Mouse (Mus musculus) mouse embryonic stem cell (cell line): ENCODE data around the gene Hmga2.
"Not testable (repeated sequence)": the region's sequence is repeated elsewhere in the genome, so short reads cannot be mapped to it uniquely, and the experiment has no call there.

Experiments used
- in situ Hi-C, 2 experiments: fragments of 300-500 bp; cut with MboI; formaldehyde crosslinking; loops; 1 replicate in 1 of 2; 3 replicates in 1 of 2; pipeline ENCODE4 v1.14.3; 2019 to 2020; ENCODE audit warnings: low sequenced_read_pairs in 2 of 2, low pct_unique_long_range_greater_than_20kb in 1 of 2, mixed read lengths in 1 of 2; ENCODE audit not compliant: unreplicated experiment in 1 of 2

The Hmga2 gene

GRCm38 (mm10) chr10:120384040-120384439, 92.2 kb downstream of the Hmga2 start:
- in situ Hi-C loops: no loop called here

GRCm38 (mm10) chr10:120377795-120378194, 98.5 kb downstream of the Hmga2 start:
- in situ Hi-C loops: no loop called here

GRCm38 (mm10) chr10:120377327-120377752, 98.9 kb downstream of the Hmga2 start:
- in situ Hi-C loops: no loop called here

GRCm38 (mm10) chr10:120375438-120375837, 100.8 kb downstream of the Hmga2 start:
- in situ Hi-C loops: no loop called here

- in situ Hi-C loops: no loop called here
Measured at GRCm38 (mm10) chr10:120371215-120371614, 105.1 kb downstream of the Hmga2 start.

- in situ Hi-C loops: no loop called here
Measured at GRCm38 (mm10) chr10:120369187-120369805, 107.0 kb downstream of the Hmga2 start.

GRCm38 (mm10) chr10:120366173-120366592, 110.1 kb downstream of the Hmga2 start:
- in situ Hi-C loops: not testable (repeated sequence)

GRCm38 (mm10) chr10:120365380-120366172, 110.7 kb downstream of the Hmga2 start:
- in situ Hi-C loops: no loop called here

- in situ Hi-C loops: no loop called here
Measured at GRCm38 (mm10) chr10:120363983-120364582, 112.2 kb downstream of the Hmga2 start.

- in situ Hi-C loops: not testable (repeated sequence)
Measured at GRCm38 (mm10) chr10:120363298-120363982, 112.8 kb downstream of the Hmga2 start.

GRCm38 (mm10) chr10:120354523-120355030, 121.7 kb downstream of the Hmga2 start:
- in situ Hi-C loops: no loop called here

GRCm38 (mm10) chr10:120345325-120345724, 130.9 kb downstream of the Hmga2 start:
- in situ Hi-C loops: no loop called here

- in situ Hi-C loops: no loop called here
Measured at GRCm38 (mm10) chr10:120344558-120345318, 131.5 kb downstream of the Hmga2 start.

GRCm38 (mm10) chr10:120339906-120340305, 136.4 kb downstream of the Hmga2 start:
- in situ Hi-C loops: not testable (repeated sequence)

GRCm38 (mm10) chr10:120339324-120339723, 136.9 kb downstream of the Hmga2 start:
- in situ Hi-C loops: no loop called here

- in situ Hi-C loops: no loop called here
Measured at GRCm38 (mm10) chr10:120338841-120339240, 137.4 kb downstream of the Hmga2 start.

GRCm38 (mm10) chr10:120338431-120338830, 137.8 kb downstream of the Hmga2 start:
- in situ Hi-C loops: not testable (repeated sequence)

GRCm38 (mm10) chr10:120327946-120328345, 148.3 kb downstream of the Hmga2 start:
- in situ Hi-C loops: no loop called here
